Mouse (Mus musculus): ENCODE results near the gene 5830473C10Rik. TPM values are rescaled to one million over a fixed set of nuclear protein-coding genes. Genes with fewer than 3 reads are reported as not detected.

5830473C10Rik gene
- polyA plus RNA-seq (2015; fragmentation: Nextera tagmentation; extraction: Ambion mirVana), result 0.09 and 0.13 TPM in 2 replicates

DNA sequence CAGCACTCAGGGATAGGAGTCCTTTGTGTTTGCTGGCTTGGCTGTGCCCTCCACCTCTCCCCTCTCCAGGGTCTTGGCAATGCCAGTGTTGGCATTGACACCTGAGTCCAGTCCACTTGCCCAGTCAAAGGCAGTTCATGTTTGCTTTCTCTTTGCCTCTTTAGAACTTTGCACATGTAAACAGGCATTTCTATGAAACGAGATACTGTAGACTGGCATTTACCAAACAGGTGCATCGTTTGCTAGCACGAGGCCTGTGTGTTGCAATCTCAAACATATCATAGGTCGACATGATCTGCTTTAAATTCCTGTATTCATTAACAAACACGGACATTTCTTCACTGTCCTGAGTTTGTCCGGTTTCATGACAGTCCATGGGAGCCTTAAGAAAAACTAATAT lies at the start of gene 5830473C10Rik:
5830473C10Rik (plus strand) TSS at position 365 of the 400 bp plus-strand sequence.
- H3K4me1 ChIP-seq, result no peaks in the 10 kb centered on the region
- WGBS, result 93% methylated on average over 6 of the region's 6 CpGs
- ATAC-seq (replicated peaks), result no peak
- no peaks in the 10 kb centered on the region for H3K9me3 ChIP-seq
- H3K27me3 ChIP-seq (replicated peaks), result no peaks in the 10 kb centered on the region
- H3K9ac ChIP-seq, result no peak within 1 kb of the TSS
- no peak within 1 kb of the TSS for H3K27ac ChIP-seq
- no peak within 1 kb of the TSS for H3K4me3 ChIP-seq
- no peaks in the 10 kb centered on the region for H3K36me3 ChIP-seq (replicated peaks)
- no peak within 1 kb of the TSS for H3K4me2 ChIP-seq

DNA sequence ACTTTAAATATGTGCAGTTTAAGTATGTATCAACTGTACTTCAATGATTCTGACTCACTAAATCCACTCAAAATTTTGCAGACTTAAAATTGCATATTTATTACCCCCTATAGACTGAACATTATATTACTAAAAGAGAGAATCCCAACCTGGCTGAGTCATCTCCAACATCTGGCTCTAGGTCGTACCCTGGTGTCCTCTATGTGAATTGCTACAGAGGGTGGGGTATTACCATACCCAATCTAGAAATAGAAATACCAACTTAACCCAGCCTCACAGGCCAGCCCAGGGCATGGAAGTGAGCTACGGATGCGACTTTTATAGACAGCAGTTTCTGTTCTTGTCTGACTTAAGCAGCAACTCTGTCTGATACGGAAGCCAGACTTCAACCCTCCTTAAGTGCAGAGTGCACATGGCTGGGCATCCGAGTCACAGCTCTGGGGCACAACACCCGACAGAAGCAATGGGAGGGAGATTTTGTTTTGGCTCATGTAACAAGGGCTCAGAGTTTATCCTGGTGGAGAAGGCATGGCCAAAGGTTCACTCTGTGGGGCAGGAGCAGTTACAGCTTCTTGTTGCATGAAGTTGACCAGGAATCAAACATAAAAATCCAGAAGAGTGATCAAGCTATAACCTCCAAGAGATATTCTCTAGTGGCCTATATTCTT lies 48.5 kb upstream of the 5830473C10Rik start:
- Histone ChIP-seq H3K4me2 (no peak overlapping the region), H3K4me3 (no peak overlapping the region), H3K27ac (no peak overlapping the region), H3K36me3 (replicated peaks) (no peaks in the 10 kb centered on the region), H3K4me1 (no peaks in the 10 kb centered on the region), H3K27me3 (replicated peaks) (no peaks in the 10 kb centered on the region), H3K9ac (no peak overlapping the region), H3K9me3 (no peaks in the 10 kb centered on the region)
- 85% methylated on average over 6 of the region's 6 CpGs for WGBS
- ATAC-seq (replicated peaks), result no peak

DNA sequence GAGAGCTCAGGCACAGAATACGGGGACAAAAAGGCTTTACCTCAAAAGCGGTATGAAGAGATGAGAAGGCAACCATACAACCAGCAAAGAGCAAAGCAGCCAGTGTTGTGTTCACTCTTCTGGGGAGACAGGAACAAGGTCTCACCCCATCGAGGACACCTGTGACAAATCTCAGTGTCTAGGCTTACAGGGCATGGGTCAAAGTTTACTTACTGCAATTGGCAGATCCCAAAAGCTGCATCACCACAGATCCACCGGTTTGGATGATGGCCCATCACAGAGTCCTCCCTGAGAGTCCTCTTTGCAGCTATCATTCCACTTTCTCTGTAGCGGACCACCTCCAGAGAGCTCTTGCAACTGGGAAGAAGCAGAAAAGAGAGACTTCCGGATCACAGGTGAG lies 45.3 kb upstream of the 5830473C10Rik start:
- H3K27ac ChIP-seq, result no peak overlapping the region
- no peaks in the 10 kb centered on the region for H3K4me1 ChIP-seq
- no peaks in the 10 kb centered on the region for H3K27me3 ChIP-seq (replicated peaks)
- no peak overlapping the region for H3K9ac ChIP-seq
- no peak overlapping the region for H3K4me2 ChIP-seq
- 92% methylated on average over 6 of the region's 6 CpGs for whole genome bisulfite sequencing
- no peak overlapping the region for H3K4me3 ChIP-seq
- ATAC-seq (replicated peaks), result no peak
- no peaks in the 10 kb centered on the region for H3K36me3 ChIP-seq (replicated peaks)
- H3K9me3 ChIP-seq, result no peaks in the 10 kb centered on the region

DNA sequence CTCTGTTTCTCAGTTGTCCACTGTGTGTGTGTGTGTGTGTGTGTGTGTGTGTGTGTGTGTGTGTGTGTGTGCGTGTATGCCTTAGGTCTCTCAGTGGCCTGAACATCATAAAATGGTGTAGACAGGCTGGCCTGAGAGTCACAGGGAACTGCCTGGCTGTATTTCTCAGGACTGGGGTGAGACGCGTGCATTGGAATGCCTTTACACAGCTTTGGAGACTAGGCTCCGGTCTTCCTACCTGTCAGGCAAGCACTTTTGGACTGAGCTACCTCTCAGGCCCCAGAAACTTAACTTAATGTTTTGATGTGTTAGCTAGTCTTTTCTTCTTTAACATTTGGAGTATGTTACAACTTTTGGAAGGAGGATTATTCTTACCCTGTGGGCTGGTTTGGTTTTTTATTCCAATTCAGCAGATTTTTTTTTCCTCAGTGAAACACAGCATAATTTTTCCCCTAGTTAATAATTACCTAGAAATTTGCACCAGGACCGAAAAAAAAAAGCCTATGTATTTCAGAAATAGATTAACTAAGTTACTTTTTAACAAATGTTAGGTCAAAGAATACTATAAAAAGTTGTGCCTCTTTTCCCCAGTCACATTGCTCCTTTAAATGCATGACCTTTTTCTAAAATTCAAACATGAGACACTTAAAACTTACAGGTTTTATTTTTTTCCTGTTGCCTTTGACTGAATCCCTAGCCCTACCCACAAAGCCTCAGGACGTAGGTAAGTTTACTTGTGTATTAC lies 42.4 kb upstream of the 5830473C10Rik start, which contains the start of gene Afm:
Afm (plus strand) TSS at position 577 of the 745 bp plus-strand sequence.
- no peak for ATAC-seq (replicated peaks)
- no peaks in the 10 kb centered on the region for H3K27me3 ChIP-seq (replicated peaks)
- H3K36me3 ChIP-seq (replicated peaks), result no peaks in the 10 kb centered on the region
- H3K4me2 ChIP-seq, result no peak within 1 kb of the TSS
- no peak within 1 kb of the TSS for H3K9ac ChIP-seq
- no peaks in the 10 kb centered on the region for H3K9me3 ChIP-seq
- H3K4me1 ChIP-seq, result no peaks in the 10 kb centered on the region
- H3K27ac ChIP-seq, result no peak within 1 kb of the TSS
- no peak within 1 kb of the TSS for H3K4me3 ChIP-seq
- WGBS, result 92% methylated on average over 6 of the region's 6 CpGs

DNA sequence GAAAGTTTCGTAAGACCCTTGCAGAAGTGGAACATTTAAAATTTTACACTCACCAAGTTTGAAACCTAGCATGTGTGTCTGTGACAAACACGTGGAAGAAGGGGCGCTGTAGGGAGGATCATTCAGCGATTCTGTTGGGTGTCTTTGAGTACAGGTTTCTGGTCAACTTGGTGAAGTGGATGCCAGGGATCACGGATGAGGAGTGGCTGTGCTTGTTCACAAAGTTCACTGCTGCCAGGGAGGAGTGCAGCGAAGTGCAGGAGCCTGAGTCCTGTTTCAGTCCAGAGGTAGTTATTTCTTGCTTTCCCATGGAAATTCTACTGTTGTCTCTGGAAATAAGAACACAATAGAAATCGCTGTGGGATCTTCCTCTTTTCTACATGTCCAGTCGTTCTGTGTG lies 9.7 kb upstream of the 5830473C10Rik start:
- Histone ChIP-seq H3K27ac (no peak overlapping the region), H3K27me3 (replicated peaks) (no peaks in the 10 kb centered on the region), H3K4me2 (no peak overlapping the region), H3K36me3 (replicated peaks) (no peaks in the 10 kb centered on the region), H3K9ac (no peak overlapping the region), H3K9me3 (no peaks in the 10 kb centered on the region), H3K4me3 (no peak overlapping the region), H3K4me1 (no peaks in the 10 kb centered on the region)
- no peak for ATAC-seq (replicated peaks)
- WGBS, result 87% methylated on average over 8 of the region's 8 CpGs

DNA sequence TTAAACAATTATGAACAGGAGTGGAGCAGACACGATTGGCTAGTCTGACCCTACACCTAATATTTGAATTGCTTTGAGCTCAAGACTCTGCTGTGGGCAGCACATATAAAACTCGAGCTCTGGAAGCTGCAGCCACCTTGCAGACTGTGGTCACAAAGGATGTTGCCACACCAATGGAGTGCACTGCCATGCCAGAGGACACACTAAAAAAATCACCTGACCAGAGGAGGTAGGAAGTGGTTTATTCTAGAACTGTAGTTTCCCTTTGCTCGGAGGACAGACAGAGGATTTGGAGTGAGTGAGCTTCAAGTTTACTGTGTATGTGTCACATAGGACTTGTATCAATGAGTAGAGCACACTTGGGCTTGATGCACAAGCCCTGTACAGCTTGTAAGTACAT lies 4.9 kb upstream of the 5830473C10Rik start:
- Histone ChIP-seq H3K36me3 (replicated peaks) (no peaks in the 10 kb centered on the region), H3K27ac (no peak overlapping the region), H3K27me3 (replicated peaks) (no peaks in the 10 kb centered on the region), H3K4me3 (no peak overlapping the region), H3K9me3 (no peaks in the 10 kb centered on the region), H3K9ac (no peak overlapping the region), H3K4me2 (no peak overlapping the region), H3K4me1 (no peaks in the 10 kb centered on the region)
- 85% methylated on average over 3 of the region's 3 CpGs for WGBS
- no peak for ATAC-seq (replicated peaks)

DNA sequence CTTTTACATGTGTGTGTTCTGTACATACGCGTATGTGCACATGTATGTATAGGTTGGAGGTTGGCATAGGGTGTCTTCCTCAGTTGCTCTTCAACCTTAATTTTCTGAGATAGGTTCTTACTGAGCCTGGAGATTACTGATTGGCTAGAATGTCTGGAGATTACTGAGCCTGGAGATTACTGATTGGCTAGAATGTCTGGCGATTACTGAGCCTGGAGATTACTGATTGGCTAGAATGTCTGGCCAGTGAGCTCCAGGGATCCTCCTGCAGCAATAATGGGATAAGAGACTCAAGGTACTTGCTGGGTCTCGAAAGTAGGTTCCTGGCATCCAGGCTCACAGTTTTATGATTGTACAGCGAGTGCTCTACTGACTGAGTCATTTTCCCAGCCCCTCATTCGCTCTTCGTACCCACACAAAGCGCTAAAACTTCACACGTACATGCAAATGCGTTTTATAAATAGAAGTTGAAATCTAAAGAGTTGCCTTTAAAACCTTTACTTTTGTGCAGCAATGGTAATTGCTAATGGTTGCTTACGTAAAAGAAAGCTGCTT lies 891 bp downstream of the 5830473C10Rik start:
- no peaks in the 10 kb centered on the region for H3K4me1 ChIP-seq
- H3K9me3 ChIP-seq, result no peaks in the 10 kb centered on the region
- H3K4me3 ChIP-seq, result no peak overlapping the region
- H3K36me3 ChIP-seq (replicated peaks), result no peaks in the 10 kb centered on the region
- 93% methylated on average over 11 of the region's 11 CpGs for WGBS
- H3K9ac ChIP-seq, result no peak overlapping the region
- H3K4me2 ChIP-seq, result no peak overlapping the region
- H3K27me3 ChIP-seq (replicated peaks), result no peaks in the 10 kb centered on the region
- no peak overlapping the region for H3K27ac ChIP-seq
- no peak for ATAC-seq (replicated peaks)

DNA sequence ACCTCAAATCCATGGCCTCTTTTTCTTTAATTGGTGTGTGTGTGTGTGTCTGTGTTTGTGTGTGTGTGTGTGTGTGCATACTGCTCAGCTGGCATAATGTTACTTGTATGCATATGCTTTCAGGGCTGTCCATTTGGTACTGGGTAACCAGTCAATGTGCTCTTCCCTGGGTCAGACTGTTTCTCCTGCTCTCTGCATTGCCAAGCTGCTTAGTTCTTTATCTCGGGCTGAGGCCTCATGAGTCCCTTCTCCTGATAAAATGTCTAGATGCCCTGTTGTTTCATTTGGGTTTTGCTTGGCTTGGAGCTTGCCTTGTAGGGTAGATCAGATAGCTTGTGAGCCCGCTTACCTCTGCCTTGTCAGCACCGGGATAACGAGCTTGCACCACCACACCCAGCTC lies 2.0 kb downstream of the 5830473C10Rik start:
- no peak overlapping the region for H3K4me2 ChIP-seq
- no peaks in the 10 kb centered on the region for H3K9me3 ChIP-seq
- WGBS, result 88% methylated on average over 4 of the region's 4 CpGs
- no peak for ATAC-seq (replicated peaks)
- no peak overlapping the region for H3K27ac ChIP-seq
- no peaks in the 10 kb centered on the region for H3K4me1 ChIP-seq
- no peaks in the 10 kb centered on the region for H3K27me3 ChIP-seq (replicated peaks)
- no peak overlapping the region for H3K9ac ChIP-seq
- no peaks in the 10 kb centered on the region for H3K36me3 ChIP-seq (replicated peaks)
- H3K4me3 ChIP-seq, result no peak overlapping the region

DNA sequence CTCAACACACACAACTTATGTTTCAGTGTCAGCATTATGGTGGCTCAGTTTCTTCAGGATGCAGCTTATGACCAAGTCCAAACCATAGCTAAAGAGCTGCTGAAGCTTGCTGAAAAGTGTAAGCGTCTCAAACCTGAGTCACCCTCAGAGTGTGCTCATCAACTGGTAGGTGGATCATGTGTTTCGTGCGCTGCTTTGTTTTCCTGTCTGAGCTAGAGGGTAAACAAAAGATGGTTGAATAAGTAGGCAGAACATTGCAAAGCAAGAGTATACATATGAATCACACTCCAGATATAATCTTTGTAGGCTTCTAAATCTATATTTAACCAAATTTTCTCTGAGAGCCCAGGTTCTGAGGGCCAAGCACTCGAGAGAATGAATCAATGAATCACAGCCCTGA lies 3.3 kb downstream of the 5830473C10Rik start:
- Histone ChIP-seq H3K4me1 (no peaks in the 10 kb centered on the region), H3K36me3 (replicated peaks) (no peaks in the 10 kb centered on the region), H3K9ac (no peak overlapping the region), H3K4me3 (no peak overlapping the region), H3K9me3 (no peaks in the 10 kb centered on the region), H3K27me3 (replicated peaks) (no peaks in the 10 kb centered on the region), H3K4me2 (no peak overlapping the region), H3K27ac (no peak overlapping the region)
- ATAC-seq (replicated peaks), result no peak
- 90% methylated on average over 4 of the region's 4 CpGs for WGBS

DNA sequence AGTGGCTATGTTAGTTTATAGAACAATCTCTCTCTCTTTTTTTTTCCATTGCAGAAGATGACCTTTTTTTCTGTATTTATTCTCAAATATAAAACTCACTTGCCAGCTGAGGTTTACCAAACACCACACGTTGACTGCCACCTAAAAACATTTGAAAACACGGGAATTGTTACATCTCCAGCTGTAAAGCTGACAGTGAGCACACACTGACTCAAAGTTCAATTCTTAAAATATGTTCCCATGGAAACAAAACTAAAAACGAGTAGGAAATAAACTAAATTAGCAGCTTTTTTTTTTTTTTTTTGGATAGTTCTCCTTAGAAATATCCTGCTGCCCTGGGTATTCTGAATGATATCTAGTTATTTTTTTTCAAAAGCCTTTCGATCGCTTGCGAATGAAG lies 4.3 kb downstream of the 5830473C10Rik start:
- Histone ChIP-seq H3K27me3 (replicated peaks) (no peaks in the 10 kb centered on the region), H3K4me3 (no peak overlapping the region), H3K4me2 (no peak overlapping the region), H3K27ac (no peak overlapping the region), H3K4me1 (no peaks in the 10 kb centered on the region), H3K9me3 (no peaks in the 10 kb centered on the region), H3K36me3 (replicated peaks) (no peaks in the 10 kb centered on the region), H3K9ac (no peak overlapping the region)
- ATAC-seq (replicated peaks), result no peak
- WGBS, result 84% methylated on average over 6 of the region's 6 CpGs

DNA sequence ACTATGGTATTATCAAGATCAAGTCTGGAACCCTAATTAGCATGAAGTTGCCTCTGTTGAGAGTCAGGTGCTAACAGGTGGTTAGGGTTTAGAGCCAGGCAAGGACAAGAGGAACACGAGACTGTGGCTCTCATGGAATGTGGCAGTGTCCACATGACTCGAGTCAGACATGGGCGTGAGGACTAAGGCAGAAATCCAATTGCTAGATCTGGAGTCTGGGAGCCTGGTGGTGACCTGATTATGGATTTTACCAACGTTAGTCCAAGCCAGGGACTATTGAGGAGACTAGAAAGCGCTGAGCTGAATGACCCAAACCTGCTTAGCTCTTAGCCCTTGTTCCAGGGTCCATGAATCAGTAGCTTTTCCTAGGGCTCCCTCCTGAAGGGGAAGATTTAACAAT lies 6.9 kb downstream of the 5830473C10Rik start:
- no peaks in the 10 kb centered on the region for H3K4me1 ChIP-seq
- WGBS, result 83% methylated on average over 5 of the region's 5 CpGs
- H3K4me2 ChIP-seq, result no peak overlapping the region
- no peaks in the 10 kb centered on the region for H3K9me3 ChIP-seq
- H3K36me3 ChIP-seq (replicated peaks), result no peaks in the 10 kb centered on the region
- H3K27ac ChIP-seq, result no peak overlapping the region
- no peaks in the 10 kb centered on the region for H3K27me3 ChIP-seq (replicated peaks)
- H3K9ac ChIP-seq, result no peak overlapping the region
- H3K4me3 ChIP-seq, result no peak overlapping the region
- no peak for ATAC-seq (replicated peaks)

DNA sequence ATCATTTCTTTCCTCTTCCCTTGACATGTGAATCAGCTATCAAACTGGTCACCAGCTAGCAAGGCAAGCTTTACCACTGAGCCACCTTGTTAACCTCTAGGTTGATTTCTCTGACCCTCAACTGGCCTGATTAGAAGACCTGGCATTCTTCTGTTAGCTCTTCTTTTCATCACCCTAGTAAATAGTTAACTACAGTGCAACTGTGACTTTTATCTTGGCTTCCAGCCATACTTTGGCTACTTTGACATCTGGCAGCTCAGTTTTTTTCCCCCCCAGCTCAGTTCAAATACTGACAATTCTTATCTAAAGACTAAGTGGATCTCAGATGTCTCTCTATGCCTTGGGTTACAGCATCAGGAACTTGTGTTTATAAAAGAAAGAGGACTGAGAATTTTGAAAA lies 7.4 kb downstream of the 5830473C10Rik start:
- no peak overlapping the region for H3K9ac ChIP-seq
- H3K27me3 ChIP-seq (replicated peaks), result no peaks in the 10 kb centered on the region
- no peaks in the 10 kb centered on the region for H3K9me3 ChIP-seq
- H3K4me2 ChIP-seq, result no peak overlapping the region
- H3K36me3 ChIP-seq (replicated peaks), result no peaks in the 10 kb centered on the region
- no peak overlapping the region for H3K27ac ChIP-seq
- H3K4me3 ChIP-seq, result no peak overlapping the region
- ATAC-seq (replicated peaks), result no peak
- H3K4me1 ChIP-seq, result no peaks in the 10 kb centered on the region

DNA sequence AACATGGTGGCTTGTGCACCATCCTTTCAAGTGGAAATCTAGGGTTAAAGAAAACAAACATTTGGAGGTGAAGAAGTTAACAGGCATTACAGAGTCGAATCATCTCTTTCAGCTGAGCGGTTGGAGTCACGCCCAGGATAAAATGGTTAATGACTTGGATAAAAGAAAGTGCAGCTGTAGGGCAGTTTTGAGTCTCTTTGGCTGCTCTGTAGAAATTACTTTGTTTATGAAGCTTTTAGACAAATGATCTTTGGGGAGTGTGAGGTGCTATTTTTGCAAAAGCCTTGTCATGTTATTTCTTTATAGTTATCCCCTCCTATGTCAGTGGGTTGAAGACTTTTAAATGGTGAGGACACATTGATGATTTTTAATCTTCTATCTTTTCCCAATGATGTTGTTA lies 10.3 kb downstream of the 5830473C10Rik start:
- ATAC-seq (replicated peaks), result no peak
- Histone ChIP-seq H3K27ac (no peak overlapping the region), H3K4me3 (no peak overlapping the region), H3K36me3 (replicated peaks) (no peaks in the 10 kb centered on the region), H3K4me1 (no peaks in the 10 kb centered on the region), H3K27me3 (replicated peaks) (no peaks in the 10 kb centered on the region), H3K9me3 (no peaks in the 10 kb centered on the region), H3K4me2 (no peak overlapping the region), H3K9ac (no peak overlapping the region)
- 42% methylated on average over 3 of the region's 3 CpGs for WGBS
